Mouse (Mus musculus): ENCODE measurements around the gene Gm49388.
"Not testable (repeated sequence)": the region's sequence is repeated elsewhere in the genome, so short reads cannot be mapped to it uniquely, and the experiment has no call there.

Gene Gm49388

DNA sequence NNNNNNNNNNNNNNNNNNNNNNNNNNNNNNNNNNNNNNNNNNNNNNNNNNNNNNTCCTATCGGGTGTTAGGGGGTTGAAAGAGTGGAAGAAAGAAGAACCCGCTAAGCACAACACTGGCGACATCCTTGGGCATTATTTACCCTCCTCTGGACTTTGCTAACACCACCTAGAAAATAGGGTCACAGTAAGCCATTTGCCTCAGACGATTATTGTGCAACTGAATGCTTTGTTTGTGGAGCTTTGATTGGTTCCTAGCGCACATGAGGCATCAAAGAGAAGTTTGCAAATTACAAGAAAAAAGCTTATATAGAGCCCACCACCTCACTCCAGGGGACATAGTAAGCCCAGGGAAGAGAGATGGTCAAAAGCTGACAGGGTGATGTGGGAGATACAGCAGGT is 23.4 kb downstream of the Gm49388 start:
- DNase-seq = no peak

GRCm38 (mm10) chr7:127809846-127810245 is 24.4 kb downstream of the Gm49388 start:
- DNase-seq = no peak

GRCm38 (mm10) chr7:127810650-127811049 is 25.2 kb downstream of the Gm49388 start:
- DNase-seq = no peak

DNA sequence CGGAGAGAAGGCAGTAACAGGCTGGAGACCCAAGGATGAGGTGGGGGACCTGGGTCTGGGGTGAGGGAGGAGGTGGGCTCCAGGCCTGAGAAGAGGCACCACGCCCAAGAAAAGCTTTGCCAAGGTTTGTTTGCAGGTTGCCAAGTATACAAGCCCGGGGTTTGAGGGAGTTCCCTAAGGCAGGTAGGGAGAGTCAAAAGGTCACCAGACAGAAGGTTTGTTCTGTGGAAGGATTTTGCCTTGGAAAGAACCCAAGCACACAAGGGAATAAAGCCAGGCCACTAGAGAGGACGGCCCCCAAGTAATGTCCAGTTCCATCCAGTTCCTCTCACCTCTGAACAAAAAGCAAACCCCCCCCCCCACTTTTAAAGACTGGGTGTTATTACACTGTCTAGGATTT is 25.8 kb downstream of the Gm49388 start:
- no peak for DNase-seq

- no peak for DNase-seq
These were observed 26.9 kb downstream of the Gm49388 start for GRCm38 (mm10) chr7:127812292-127812691.

DNA sequence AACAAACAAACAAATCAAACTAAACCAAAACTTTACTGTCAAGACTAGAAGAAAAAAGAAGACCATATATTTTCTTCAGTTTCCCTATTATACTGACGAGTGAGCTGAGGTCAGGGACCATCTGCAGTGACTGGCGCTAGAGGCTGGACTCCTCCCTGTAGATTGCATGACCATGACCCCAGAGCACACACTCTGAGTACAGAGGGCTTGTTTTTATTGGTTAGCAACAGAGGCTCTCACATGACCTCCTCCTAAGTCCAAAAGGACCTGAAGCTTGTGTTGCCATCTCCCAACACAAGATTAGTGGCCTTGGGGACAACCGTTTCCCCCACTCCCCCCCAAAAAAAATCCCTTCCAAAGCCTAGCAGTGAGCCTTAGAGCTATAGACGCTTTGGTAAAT is 28.4 kb downstream of the Gm49388 start:
- DNase-seq = no peak

- DNase-seq = no peak
These were observed 29.0 kb downstream of the Gm49388 start for GRCm38 (mm10) chr7:127814241-127814921.

DNA sequence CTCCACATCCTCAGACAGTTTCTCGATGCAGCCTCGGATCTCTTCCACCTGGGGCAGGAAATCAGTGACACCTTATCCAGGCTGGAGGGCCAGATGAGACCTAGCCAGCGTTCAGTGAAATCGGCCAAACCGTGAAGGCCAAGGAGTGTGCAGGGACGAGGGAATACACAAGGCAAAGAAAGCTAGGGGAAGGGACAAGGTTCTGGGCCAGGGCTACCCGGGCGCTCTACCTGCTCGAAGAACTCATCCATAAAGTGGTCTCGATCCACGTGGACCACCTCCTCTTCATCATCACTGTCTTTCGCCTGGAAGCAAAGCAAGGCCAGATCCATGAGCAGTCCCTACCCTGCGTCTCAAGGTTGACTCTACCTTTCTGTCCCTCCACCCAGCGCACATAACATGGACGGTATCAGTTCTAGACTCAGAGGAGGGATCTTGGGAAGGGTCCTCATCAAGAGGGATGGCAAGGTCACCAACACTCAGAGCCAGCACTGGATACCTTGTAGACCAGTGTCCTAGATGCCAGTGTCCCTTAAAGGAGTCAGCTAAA is 29.8 kb downstream of the Gm49388 start:
- DNase-seq = no peak

DNA sequence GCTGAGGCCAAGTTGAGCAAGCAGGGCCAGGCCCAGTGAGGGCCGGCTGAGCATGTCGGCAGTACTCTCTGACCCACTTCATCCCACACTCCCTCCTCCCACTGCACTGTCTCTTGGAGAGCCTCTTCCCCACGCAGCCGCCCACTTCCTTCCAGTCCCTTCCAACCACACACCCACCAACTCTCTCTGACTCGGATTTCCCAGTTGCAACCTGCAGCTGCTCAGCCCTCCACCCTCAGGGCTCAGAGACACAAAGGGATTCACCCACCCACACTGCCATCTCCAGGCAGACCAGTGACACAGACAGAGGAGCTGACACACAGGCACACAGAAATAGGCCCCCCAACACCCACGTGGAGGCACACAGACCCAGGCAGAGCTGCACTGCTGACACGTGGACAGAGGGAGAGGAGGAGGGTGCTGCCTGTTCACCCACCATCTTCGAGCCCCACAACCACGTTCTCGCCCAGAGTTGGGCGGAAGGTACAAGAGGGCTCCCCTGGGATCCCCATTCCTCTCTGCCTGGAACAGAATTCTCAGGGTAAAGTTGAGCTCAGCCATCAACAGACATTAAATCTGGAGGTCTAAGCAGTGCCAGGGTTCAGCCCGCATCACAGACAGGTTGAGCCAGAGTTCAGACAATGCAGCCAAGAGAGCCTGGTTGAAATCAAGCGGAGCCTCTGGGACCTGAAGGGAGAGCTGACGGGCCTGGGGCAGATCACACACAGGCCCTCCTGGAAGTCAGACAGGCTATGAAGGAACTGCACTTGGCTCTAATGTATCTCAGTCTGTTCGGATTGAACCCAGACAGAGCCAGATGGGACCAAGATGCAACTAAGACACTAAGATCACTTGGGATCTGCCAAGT is 30.8 kb downstream of the Gm49388 start:
- peak; percentile 73 for DNase-seq

- no peak for DNase-seq
These were observed 31.6 kb downstream of the Gm49388 start for GRCm38 (mm10) chr7:127817053-127817452.

GRCm38 (mm10) chr7:127817776-127818175 is 32.4 kb downstream of the Gm49388 start:
- DNase-seq = no peak

GRCm38 (mm10) chr7:127820836-127821509 is 35.6 kb downstream of the Gm49388 start:
- no peak for DNase-seq

GRCm38 (mm10) chr7:127822494-127822893 is 37.1 kb downstream of the Gm49388 start:
- no peak for DNase-seq

DNA sequence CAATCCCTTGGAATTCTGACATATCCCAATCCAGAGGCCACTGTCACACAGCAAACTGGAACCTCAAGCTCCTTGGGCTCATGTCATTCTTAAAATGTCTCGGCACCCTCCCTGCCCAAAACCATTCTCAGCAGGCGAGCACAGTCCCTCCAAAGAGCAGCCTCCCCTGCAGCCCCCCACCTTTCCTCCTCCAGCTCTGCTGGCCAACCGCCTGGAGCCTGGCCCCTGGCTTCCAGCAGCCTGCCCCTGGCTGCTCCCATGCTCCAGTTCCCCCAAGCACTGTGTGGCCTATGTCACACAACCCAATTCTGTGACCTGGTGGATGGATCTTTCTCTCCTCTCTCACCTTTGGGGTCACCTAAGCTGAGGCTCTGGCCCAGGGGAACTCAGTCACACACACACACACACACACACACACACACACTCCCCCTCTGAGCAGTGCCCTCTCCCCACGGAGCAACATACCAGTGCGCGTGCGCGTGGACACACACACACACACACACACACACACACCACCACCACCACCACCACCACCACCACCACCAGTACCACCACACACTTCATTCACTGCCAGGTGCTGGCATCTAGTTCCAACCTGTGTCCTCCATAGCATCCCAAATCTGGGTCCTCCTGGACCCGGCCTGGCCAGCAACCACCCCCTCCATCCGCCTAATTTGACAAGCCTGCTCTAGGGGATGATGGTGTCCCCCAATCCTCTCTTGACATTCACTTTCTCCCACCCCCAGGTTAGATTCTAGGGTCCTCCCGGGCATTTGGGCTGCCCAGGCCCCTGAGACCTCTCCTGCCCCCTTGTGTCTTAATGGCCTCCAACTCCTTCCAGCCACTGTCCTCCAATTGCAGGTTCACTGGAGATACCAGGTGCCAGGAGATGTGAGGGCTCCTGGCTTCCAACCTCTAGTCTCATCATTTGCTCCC is 38.1 kb downstream of the Gm49388 start:
- no peak for DNase-seq

GRCm38 (mm10) chr7:127824176-127824871 is 38.9 kb downstream of the Gm49388 start, which contains the start of the genes Stx4a and Stx1b:
Gene Stx4a (plus strand): TSS chr7:127824294.
Gene Stx1b (minus strand): TSS chr7:127824549.
- DNase-seq = no peak

- DNase-seq = no peak
These were observed 50.1 kb downstream of the Gm49388 start for GRCm38 (mm10) chr7:127835550-127835949.

DNA sequence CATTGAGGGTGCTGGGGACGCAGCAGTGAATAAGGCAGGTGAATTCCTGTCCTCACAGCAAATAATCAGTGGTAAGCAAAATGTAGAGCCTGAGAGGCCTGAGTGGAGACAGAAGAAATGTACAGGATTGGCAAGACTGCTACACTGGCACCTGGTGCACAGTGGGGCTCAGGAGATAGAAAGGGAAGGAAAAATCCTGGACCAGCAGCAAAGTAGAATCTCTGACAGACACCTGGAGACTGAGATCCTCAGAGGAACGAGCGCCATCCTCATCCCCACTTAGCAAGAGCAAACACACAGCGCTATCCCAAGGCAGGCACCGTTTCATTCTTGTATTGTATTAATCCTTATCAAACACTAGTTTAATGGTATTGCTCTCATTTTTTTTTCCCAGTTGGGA is 52.1 kb downstream of the Gm49388 start:
- DNase-seq = no peak

DNA sequence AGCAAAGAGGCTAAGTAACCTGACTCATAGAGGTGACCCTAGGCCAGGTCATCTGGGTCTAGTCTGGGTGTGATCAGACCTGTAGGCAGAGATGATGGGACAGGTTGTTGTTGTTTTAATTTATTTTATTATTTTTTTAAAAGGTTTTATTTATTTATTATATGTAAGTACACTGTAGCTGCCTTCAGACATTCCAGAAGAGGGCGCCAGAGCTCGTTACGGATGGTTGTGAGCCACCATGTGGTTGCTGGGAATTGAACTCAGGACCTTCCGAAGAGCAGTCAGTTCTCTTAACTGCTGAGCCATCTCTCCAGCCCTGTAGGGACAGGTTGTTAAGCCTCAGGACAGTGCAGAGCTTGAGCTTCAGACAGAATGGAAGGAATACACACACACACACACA is 52.5 kb downstream of the Gm49388 start:
- not testable (repeated sequence) for DNase-seq

GRCm38 (mm10) chr7:127840031-127840430 is 54.6 kb downstream of the Gm49388 start:
- not testable (repeated sequence) for DNase-seq

- DNase-seq = peak; percentile 84
These were observed 55.5 kb downstream of the Gm49388 start for GRCm38 (mm10) chr7:127840886-127841285.

DNA sequence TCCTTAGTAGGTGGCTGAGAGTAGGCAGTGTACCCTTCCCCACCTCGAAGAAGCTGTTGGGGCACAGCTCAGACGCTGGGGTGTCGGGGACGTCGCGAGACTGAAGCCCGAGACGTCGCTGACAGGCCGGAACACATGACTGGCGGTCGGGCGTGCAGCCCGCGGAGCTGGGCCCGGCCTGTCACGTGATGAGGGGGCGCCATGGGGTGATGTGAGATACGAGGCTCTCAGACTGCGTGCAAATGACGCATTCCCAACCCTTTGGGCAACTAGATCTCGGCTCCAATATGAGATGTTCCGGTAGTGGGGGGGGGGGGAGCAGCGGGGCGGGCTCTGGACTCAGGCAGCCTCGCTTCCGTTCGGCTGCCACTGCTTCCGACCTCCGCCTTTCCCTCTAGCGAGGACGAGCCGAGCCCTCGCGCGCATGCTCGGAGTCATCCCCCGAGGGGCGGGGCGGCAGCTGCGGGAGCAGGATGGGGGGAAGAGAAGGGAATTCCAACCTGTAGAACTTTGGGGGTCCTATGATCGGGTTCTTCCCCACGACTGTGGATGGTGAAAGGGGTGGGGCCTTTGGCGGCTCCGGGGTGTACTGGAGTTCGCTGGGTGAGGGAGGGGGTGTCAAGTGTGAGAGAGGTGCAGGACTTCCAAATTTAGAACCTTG is 56.1 kb downstream of the Gm49388 start:
- DNase-seq = peak; percentile 95

Measured in thymus, postnatal 14 days (tissue).